Mouse (Mus musculus) heart, postnatal 25 days (tissue): ENCODE measurements around the gene Coa3. TPM values are rescaled to one million over a fixed set of nuclear protein-coding genes. Genes with fewer than 3 reads are reported as not detected.

Experiments used
- DNase-seq: peaks from one replicate; pipeline ENCODE4 v3.0.0; 2022; ENCODE audit warnings: low spot score
- intact Hi-C: fragments of 180-260 bp; cut with DNase I; formaldehyde crosslinking; loops from one replicate; pipeline ENCODE4 v1.15.1; 2025
- total RNA-seq, 2 experiments: library from RNA; stranded (reverse); gene quantifications; 2 replicates each; pipeline ENCODE4 v1.2.3; 2021

Gene Coa3
- total RNA-seq, 2 experiments from 2014 or later: 89.0 to 96.9 TPM

- DNase-seq: no peak
Observed at GRCm38 (mm10) chr11:101255826-101256775, 22.8 kb downstream of the Coa3 start.

DNA sequence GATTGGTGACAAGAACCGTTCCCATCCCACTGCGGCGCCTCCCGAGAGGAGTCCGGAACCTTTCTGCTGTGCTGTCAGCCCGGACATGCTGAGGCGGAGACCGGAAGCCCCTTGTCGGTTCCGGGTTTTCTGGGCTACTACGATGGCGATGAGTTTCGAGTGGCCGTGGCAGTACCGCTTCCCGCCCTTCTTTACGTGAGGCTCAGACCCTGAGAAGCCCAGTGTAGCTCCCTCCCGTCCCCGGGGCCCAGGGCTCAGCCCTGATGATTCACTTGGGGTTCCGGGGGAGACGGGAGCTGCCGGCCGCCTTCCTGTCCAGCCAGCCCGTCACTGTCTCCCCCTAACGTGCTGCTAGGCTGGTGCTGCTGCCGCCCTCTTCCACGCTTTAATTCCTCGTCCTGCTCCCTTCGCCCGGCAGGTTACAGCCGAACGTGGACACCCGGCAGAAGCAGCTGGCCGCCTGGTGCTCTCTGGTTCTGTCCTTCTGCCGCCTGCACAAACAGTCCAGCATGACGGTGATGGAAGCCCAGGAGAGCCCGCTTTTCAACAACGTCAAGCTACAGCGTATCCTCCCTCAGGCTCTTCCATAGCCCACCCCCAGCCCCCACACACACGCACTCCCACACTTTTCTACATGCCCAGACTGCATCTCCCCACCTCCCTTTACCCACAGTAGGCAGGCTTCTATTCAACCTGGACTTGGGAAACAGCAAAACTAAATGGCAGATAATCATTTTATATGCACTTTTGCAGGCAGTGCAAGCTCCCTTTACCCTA is 25.1 kb downstream of the Coa3 start, which contains the start of gene Vps25:
Vps25 (plus strand) TSS at position 95 of the 777 bp plus-strand sequence.
- DNase-seq: peak; percentile 72
- intact Hi-C loops: loop anchor here (2.0 to 5.0 kb wide), 2 partner anchors 47 to 166 kb away; partner anchors contain the start of gene Mlx

More at GRCm38 (mm10) chr11:101255826-101256775, 22.8 kb downstream of the Coa3 start:
- intact Hi-C loops: no loop called here

DNA sequence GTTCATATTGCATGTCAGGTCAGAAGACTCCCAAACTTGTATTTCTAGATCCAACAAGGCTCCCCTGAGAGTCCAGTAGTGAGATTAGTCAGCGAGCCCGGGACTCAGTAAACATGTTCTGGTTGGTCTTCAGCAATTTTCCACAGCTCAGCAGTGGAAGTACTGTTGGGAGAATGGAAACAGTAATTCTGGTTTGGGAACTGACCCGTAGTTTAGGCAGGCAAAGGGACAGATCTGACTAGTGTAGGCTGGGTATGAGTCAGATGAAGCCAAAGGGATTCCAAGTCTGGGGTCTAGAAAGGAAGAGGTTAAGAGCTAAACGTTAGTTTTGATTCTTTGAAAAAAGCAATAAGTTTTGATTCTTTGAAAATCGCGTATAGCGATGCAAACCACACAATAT is 26.0 kb downstream of the Coa3 start:
- DNase-seq: no peak
- intact Hi-C loops: loop anchor here (2.0 to 5.0 kb wide), 2 partner anchors 48 to 166 kb away; partner anchors contain the start of gene Mlx

GRCm38 (mm10) chr11:101251031-101251430 is 27.9 kb downstream of the Coa3 start:
- intact Hi-C loops: loop anchor here (5.0 kb wide), 1 partner anchor 164 kb away; the partner anchor contains the start of gene Mlx
- DNase-seq: no peak

GRCm38 (mm10) chr11:101248258-101248994 is 30.5 kb downstream of the Coa3 start:
- intact Hi-C loops: loop anchor here (1.0 kb wide), 1 partner anchor 36 kb away; no protein-coding TSS in a partner anchor

GRCm38 (mm10) chr11:101247521-101248030 is 31.3 kb downstream of the Coa3 start:
- intact Hi-C loops: loop anchor here (1.0 kb wide), 1 partner anchor 35 kb away; no protein-coding TSS in a partner anchor
- no peak for DNase-seq

More at GRCm38 (mm10) chr11:101248258-101248994, 30.5 kb downstream of the Coa3 start:
- peak; percentile 67 for DNase-seq

DNA sequence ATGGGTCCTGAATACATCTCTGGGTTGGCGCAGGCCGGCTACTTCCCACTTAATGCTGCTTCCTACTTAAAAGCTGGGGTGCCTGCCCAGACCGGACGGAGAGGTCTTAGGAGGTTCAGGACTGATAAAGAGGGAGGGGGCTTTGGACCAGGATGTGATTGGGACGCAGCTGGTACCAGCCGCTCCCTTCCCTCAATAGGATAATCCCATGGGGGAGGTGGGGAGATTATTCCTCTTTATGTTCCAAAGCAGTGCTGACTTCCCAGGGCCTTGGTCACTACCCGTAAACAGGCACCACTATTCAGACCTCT is 32.3 kb downstream of the Coa3 start:
- DNase-seq: no peak
- intact Hi-C loops: loop anchor here (1.0 kb wide), 1 partner anchor 15 kb away; no protein-coding TSS in a partner anchor

GRCm38 (mm10) chr11:101245855-101246701 is 32.8 kb downstream of the Coa3 start, which contains the start of gene Ramp2:
Gene Ramp2 (plus strand): TSS chr11:101246028.
- peak; percentile 75 for DNase-seq
- intact Hi-C loops: loop anchor here (1.0 kb wide), 1 partner anchor 15 kb away; no protein-coding TSS in a partner anchor

DNA sequence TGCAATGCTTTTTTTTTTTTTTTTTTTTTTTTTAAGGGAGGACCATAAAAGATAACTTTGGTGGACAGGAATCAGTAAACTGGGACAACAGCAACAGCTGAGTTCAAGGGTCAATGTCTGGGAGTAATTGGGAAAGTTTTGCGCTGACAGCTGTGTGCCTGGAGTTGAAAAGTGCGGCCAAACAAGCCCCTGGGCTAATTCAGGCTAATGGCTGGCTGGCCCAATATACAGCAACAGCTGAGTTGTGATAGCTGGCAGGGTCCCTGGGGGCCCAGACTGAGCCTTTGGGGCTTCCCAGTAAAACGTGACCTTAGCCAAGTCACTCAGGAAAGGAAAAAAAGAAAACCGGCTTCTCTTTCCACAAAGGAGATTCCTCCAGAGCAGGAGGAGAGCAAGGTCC is 33.8 kb downstream of the Coa3 start:
- intact Hi-C loops: no loop called here

DNA sequence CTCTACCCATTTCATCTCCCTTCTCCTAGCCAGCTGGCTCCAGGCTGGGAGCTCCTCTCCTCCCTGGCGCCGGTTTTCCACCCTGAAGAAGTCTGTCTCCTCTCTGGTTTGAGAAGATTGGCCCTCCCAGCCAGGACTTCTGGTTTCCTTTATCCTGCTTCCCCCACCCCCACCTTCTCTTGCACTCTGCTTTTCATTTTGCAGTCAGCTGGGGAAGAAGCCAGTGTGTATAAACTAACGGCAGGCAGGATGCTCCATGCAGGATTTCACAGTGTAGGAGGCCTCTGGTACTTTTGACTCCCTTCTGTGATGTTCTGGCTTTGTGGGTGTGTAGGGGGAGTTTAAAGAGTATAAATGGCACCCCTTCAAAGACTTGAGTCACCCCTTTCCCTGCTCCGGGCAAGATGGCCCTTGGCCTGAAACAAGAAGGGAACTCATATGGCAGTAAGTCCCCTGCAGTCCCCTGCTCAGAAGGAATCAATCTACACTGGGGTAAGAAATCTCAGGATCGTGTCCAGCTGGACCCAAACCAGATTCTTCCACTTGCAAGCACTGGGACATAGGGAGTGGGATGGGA is 40.8 kb downstream of the Coa3 start:
- DNase-seq: no peak
- intact Hi-C loops: no loop called here

More for the DNA sequence above, 33.8 kb downstream of the Coa3 start:
- DNase-seq: peak; percentile 65

DNA sequence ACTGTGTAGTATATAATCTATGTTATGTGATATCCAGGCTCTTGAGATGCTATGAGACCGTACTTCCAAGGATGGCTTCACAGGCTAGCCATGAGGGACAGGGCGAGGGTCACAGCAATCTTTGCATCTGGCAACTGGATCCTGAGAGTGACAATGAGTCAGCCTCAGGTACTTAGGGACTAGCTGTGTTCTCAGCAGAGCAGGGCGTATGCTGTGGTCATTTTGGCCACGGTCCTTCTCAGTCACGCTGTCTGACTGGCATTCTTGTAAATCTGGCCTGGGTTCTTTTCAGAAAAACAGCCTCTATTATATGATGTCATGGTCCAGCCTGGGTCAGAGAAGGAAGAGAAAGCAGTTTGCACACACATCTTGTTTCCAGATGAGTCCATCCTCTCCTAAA is 42.1 kb downstream of the Coa3 start:
- no peak for DNase-seq
- intact Hi-C loops: no loop called here

DNA sequence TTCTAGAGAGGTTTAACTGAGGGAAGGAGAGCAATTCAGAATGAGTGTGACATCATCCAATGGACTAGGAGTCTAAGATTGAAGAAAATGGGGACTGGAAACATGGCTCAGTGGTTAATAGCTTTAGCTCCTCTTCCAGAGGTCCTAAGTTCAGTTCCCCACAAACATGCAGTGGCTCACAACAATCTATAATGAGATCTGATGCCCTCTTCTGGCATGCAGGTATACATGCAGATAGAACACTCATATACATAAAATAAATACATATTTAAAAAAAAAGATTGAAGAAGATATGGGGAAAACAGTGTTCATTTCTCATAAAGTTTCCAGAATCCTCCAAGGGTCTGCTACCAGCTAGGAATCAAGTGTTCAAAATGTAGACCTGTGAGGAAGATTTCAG is 43.5 kb downstream of the Coa3 start:
- intact Hi-C loops: no loop called here

GRCm38 (mm10) chr11:101234124-101234523 is 44.8 kb downstream of the Coa3 start:
- intact Hi-C loops: no loop called here
- no peak for DNase-seq

More for the DNA sequence above, 43.5 kb downstream of the Coa3 start:
- DNase-seq: no peak

DNA sequence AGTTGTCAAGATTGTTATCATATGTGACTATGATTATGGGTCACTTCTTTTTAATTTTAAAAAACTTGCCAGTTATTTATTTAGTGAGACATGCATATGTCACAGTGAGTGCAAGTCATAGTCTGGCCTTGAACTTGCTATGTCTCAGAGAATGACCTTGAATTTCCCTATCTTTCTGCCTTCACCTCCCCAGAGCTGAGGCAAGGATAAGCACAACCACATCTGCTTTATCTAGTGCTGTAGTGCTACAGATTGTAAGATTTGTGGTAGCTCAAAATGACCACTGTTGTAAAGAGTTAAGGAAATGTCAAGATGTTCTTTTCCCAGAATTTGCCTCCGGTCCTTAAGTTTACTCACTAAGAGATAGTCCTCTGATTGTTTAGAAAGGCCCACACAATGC is 45.7 kb downstream of the Coa3 start:
- DNase-seq: no peak
- intact Hi-C loops: no loop called here

GRCm38 (mm10) chr11:101232010-101232839 is 46.7 kb downstream of the Coa3 start:
- intact Hi-C loops: no loop called here

DNA sequence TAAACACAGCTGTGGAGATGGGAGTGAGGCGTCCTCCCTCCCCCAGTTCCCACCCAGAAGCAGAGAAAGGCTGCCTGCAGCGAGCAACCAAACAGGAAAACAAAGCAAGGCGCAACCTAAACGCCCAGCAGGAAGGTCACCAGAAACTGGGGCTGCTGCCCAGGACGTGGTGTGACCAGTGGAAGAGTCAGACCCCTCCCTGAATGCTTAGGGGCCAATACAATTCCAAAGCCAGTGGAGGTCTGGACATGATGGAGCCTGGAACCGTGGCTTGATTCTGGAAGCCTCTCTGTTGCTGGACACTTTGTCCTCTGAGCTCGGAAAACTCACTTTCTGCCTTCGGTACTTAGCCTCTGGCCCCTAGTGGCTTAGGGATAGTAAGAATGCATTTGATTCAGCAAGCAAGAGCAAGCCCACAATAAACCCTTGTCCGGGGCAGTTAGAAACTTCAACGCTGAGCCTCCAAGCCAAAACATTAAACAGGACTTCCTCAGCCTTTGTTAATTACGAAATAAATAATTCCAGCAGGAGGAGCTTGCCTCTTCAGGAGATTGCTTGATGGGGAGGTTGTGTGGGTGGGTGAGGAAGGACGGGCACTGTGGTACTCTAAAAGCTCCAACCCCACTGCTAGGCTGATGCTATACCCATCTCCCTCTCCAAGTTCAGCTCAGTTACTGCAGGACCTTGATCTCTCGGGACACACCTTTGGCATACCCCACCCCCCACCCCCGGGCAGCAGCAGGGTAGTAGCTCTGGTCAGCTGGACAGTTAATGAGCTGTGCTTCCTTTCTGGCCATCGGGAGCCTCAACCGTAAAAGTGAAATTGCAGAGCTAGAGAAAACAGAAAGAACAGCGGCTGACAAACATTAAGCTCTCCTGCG is 47.7 kb downstream of the Coa3 start:
- intact Hi-C loops: loop anchor here (1.0 kb wide), 1 partner anchor 15 kb away; the partner anchor contains the start of gene Ramp2
- peak; percentile 88 for DNase-seq

More at GRCm38 (mm10) chr11:101232010-101232839, 46.7 kb downstream of the Coa3 start:
- DNase-seq: peak; percentile 62
